Mouse (Mus musculus): ENCODE measurements around the gene Acot3. TPM values are rescaled to one million over a fixed set of nuclear protein-coding genes. Genes with fewer than 3 reads are reported as not detected.

Acot3 gene
- total RNA-seq (2023) = not detected

GRCm38 (mm10) chr12:84051937-84052474 lies at the start of gene Acot3:
TSS of gene Acot3 (plus strand) at chr12:84052144.

GRCm38 (mm10) chr12:84009171-84009965 lies 42.6 kb upstream of the Acot3 start, which contains the start of gene Acot1:
TSS of gene Acot1 (plus strand) at chr12:84009490.

GRCm38 (mm10) chr12:84038241-84038640 lies 13.7 kb upstream of the Acot3 start, which contains the start of gene Acot4:
TSS of gene Acot4 (plus strand) at chr12:84038379.

DNA sequence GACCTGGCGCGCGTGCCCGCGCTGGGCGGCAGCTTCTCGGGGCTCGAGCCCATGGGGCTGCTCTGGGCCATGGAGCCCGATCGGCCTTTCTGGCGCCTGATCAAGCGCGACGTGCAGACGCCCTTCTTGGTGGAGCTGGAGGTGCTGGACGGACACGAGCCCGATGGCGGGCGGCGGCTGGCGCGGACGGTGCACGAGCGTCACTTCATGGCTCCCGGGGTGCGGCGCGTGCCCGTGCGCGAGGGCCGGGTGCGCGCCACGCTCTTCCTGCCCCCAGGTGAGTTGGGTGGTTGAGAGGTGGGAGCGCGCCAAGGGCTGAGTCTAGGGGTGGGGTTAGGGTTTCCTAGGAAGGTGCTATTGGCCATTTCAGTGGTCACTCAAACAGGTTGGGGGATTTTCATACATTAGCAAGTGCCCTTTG lies 13.2 kb upstream of the Acot3 start, which contains the start of gene Gm49366:
Gene Gm49366 (plus strand): TSS at position 245 of the 421 bp plus-strand sequence.

GRCm38 (mm10) chr12:84068986-84069385 lies 17.0 kb downstream of the Acot3 start, which contains the start of gene Acot5:
TSS of gene Acot5 (plus strand) at chr12:84069325.

DNA sequence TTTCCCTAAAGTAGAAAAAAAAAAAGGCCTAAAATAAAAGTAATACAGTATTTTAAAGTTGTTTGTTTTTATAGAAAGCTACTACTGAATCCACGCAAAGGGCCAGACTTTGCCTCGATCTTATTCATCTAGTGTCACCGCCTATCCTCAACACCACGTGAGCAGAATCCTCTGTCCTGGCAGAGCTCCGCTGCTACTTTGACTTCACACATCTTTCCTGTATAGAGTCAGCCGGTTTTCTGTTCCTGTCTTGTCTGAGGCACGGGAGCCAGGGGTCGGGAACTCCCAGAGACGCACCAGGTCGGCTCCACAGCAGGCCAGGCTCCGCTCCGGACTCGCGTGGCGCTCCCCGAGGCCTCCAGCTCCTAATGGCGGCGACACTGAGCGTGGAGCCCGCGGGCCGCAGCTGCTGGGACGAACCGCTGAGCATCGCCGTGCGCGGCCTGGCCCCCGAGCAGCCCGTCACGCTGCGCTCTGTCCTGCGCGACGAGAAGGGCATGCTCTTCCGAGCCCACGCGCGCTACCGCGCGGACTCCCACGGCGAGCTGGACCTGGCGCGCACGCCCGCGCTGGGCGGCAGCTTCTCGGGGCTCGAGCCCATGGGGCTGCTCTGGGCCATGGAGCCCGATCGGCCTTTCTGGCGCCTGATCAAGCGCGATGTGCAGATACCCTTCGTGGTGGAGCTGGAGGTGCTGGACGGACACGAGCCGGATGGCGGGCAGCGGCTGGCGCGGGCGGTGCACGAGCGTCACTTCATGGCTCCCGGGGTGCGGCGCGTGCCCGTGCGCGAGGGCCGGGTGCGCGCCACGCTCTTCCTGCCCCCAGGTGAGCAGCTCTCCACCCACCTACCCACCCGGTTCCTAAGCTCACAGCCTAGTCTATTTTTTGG lies 48.9 kb downstream of the Acot3 start, which contains the start of gene Acot6:
Gene Acot6 (plus strand): TSS at position 51 of the 889 bp plus-strand sequence.

Other genes starting within 250 kb of the Acot3 start
- 72.2 TPM for gene Numb, start 130.2 kb upstream of the Acot3 start, total RNA-seq (2023)
- 25.4 TPM for gene Riox1, start 101.5 kb upstream of the Acot3 start, total RNA-seq (2023)
- not detected for gene Heatr4, start 67.3 kb upstream of the Acot3 start, total RNA-seq (2023)
- gene Acot2, start 64.3 kb upstream of the Acot3 start, total RNA-seq (2023) = 90.3 TPM
- 6.3 TPM for gene Acot1, start 42.7 kb upstream of the Acot3 start, total RNA-seq (2023)
- 0.12 TPM for gene Acot4, start 13.8 kb upstream of the Acot3 start, total RNA-seq (2023)
- not detected for gene Gm49366, start 13.2 kb upstream of the Acot3 start, total RNA-seq (2023)
- gene Acot5, start 17.2 kb downstream of the Acot3 start, total RNA-seq (2023) = not detected
- 2.2 TPM for gene Acot6, start 48.5 kb downstream of the Acot3 start, total RNA-seq (2023)
- 0.33 TPM for gene Dnal1, start 62.2 kb downstream of the Acot3 start, total RNA-seq (2023)
- 11.9 TPM for gene Pnma1, start 96.3 kb downstream of the Acot3 start, total RNA-seq (2023)
- 163 TPM for gene Elmsan1, start 166.7 kb downstream of the Acot3 start, total RNA-seq (2023)
- gene Ptgr2, start 233.1 kb downstream of the Acot3 start, total RNA-seq (2023) = 15.2 TPM